Mouse (Mus musculus) cerebellum, adult (tissue): ENCODE measurements around the gene Copa.
A peak's percentile ranks its signal among the peaks of the same experiment; 100 is the strongest.

Experiments used
- ATAC-seq: cut with Nextera tagmentation; 2 replicates; pipeline ENCODE4 v1.9.2; 2017; ENCODE audit warnings: mild to moderate bottlenecking, moderate library complexity, mixed read lengths; ENCODE audit not compliant: insufficient number of reproducible peaks, low FRiP score, low TSS enrichment

The Copa gene

GRCm38 (mm10) chr1:172133535-172133934 is 51.2 kb downstream of the Copa start:
- ATAC-seq = no peak

- ATAC-seq = no peak
Measured at GRCm38 (mm10) chr1:172134072-172134471, 51.7 kb downstream of the Copa start.

- no peak for ATAC-seq
Measured at GRCm38 (mm10) chr1:172140160-172140559, 57.8 kb downstream of the Copa start.

- ATAC-seq = no peak
Measured at GRCm38 (mm10) chr1:172140825-172141224, 58.5 kb downstream of the Copa start.

GRCm38 (mm10) chr1:172141529-172141928 is 59.2 kb downstream of the Copa start:
- ATAC-seq = no peak

- 0 out of 2 replicates have a peak, but pooled peaks have one; percentile 45 for ATAC-seq
Measured at GRCm38 (mm10) chr1:172143570-172143969, 61.2 kb downstream of the Copa start.

- peak; percentile 98 for ATAC-seq
Measured at GRCm38 (mm10) chr1:172147835-172148278, 65.5 kb downstream of the Copa start, which contains the start of gene Dcaf8. Gene Dcaf8, plus strand, starts transcription at chr1:172148084.

GRCm38 (mm10) chr1:172148279-172148954 is 66.1 kb downstream of the Copa start:
- ATAC-seq = peak; percentile 54

- ATAC-seq = no peak
Measured at GRCm38 (mm10) chr1:172148955-172149815, 66.9 kb downstream of the Copa start.

GRCm38 (mm10) chr1:172154536-172154935 is 72.2 kb downstream of the Copa start:
- no peak for ATAC-seq

GRCm38 (mm10) chr1:172155518-172155917 is 73.2 kb downstream of the Copa start:
- no peak for ATAC-seq

GRCm38 (mm10) chr1:172159970-172160369 is 77.6 kb downstream of the Copa start:
- ATAC-seq = no peak

- no peak for ATAC-seq
Measured at GRCm38 (mm10) chr1:172160508-172160907, 78.2 kb downstream of the Copa start.

- ATAC-seq = 0 out of 2 replicates have a peak, but pooled peaks have one; percentile 49
Measured at GRCm38 (mm10) chr1:172162009-172162408, 79.7 kb downstream of the Copa start.

GRCm38 (mm10) chr1:172162959-172163358 is 80.6 kb downstream of the Copa start:
- ATAC-seq = no peak

GRCm38 (mm10) chr1:172167911-172168310 is 85.6 kb downstream of the Copa start:
- ATAC-seq = no peak

GRCm38 (mm10) chr1:172169809-172170208 is 87.5 kb downstream of the Copa start:
- ATAC-seq = no peak
